Mouse (Mus musculus): ENCODE results near the gene Sdc1.

DNA sequence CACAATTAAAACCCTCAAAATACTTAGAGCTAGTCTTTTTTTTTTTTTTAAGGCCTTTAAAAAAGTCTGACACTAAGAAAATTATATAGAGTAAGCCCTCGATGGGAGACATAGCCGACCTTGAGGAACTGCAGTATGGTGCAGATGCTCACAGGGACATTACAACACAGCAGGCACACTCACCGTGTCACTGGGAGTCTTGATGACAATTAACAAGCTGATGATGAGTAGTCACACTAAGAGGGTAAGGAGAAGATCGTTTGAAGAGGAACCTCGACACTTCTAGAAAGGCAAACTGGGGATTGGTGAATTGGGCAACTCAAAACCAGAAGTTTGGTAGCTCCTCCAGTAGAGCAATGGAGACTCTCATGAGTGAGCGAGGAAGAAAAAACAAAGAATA is 60.6 kb downstream of the Sdc1 start:
- TF ChIP-seq CTCF (IDR thresholded peaks at IDR 0.05) (no peak), POLR2A (IDR thresholded peaks at IDR 0.05; ENCODE audit: insufficient read depth, low read depth, low read length) (no peak)
